Mouse (Mus musculus) megakaryocyte, embryonic 14.5 days (primary cell): ENCODE measurements around the gene Helq.

ENCODE experiments used
- FLI1 ChIP-seq: IDR thresholded peaks from 2 replicates; pipeline ENCODE4 v1.6.1; 2012; ENCODE audit warnings: low read length, inconsistent platforms, mixed read lengths
- GATA1 ChIP-seq: IDR thresholded peaks from 3 replicates; pipeline ENCODE4 v1.6.1; 2012; ENCODE audit warnings: mixed read lengths, low read length, inconsistent platforms, borderline replicate concordance

GRCm38 (mm10) chr5:100821375-100821774, 23.0 kb upstream of the Helq start:
- TF ChIP-seq GATA1, result no peak
- TF ChIP-seq FLI1, result no peak
